Mouse (Mus musculus) telencephalon, adult 2 months (tissue): ENCODE measurements around the gene Sdhaf4.

Experiments used
- DNase-seq: peaks from one replicate; pipeline ENCODE4 v3.0.0-alpha.2; 2011; ENCODE audit warnings: low read depth, low spot score

Gene Sdhaf4

GRCm38 (mm10) chr1:23955539-23955938, 49.9 kb downstream of the Sdhaf4 start:
- DNase-seq = no peak

- peak; percentile 80 for DNase-seq
Measured at GRCm38 (mm10) chr1:23953921-23954320, 51.5 kb downstream of the Sdhaf4 start.

- DNase-seq = no peak
Measured at GRCm38 (mm10) chr1:23948778-23949699, 56.4 kb downstream of the Sdhaf4 start.

DNA sequence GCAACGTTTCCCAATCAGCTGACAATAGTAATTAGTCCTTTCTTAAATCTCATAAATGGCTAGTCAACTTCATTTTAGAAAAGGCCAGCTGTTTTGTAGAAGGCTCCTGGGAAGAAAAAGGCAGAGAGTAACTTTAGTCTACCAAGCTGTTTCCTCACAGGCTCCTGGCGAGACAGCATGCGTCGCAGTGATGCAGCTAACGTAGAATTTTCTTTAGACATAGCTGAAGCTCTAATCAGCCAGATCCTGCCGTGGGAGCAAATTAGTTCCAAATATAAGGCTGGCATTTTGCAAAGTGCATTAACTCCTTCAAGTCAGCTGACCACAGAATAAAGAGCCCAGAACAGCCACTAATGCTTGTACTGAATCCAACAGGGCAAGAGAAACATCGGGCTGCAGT, 57.2 kb downstream of the Sdhaf4 start:
- DNase-seq = peak; percentile 54
